In genomic region chr4:139220978-139221377, GRCm38 (mm10) we compare ENCODE assay signal across 12 mouse cellular contexts. TPM values are rescaled to one million over a fixed set of nuclear protein-coding genes. Genes with fewer than 3 reads are reported as not detected.
A peak's percentile ranks its signal among the peaks of the same experiment; 100 is the strongest.
DNase-seq lines count a peak whose midpoint lies in the region; ATAC-seq and TF ChIP-seq lines count a peak whose summit lies in the region.
"Had no signal": no experiment of that assay in that cellular context is flagged by ENCODE, and none has a peak within 500 bp of the region (broad histone marks: within the 10 kb centered on the region; RNA-seq: fewer than 3 reads in every experiment).

No protein-coding gene starts in this region.

- WGBS in midbrain, embryonic 14.5 days: 99% methylated on average over 4 of the region's 4 CpGs
- WGBS in midbrain, embryonic 15.5 days: 97% methylated on average over 4 of the region's 4 CpGs

- DNase-seq in gastrocnemius, adult 2 months: peak; percentile 63
- no peak for DNase-seq in gastrocnemius, postnatal 14 days
- peak; percentile 26 for DNase-seq in midbrain, embryonic 14.5 days
- peak; percentile 53 for DNase-seq in adrenal gland, postnatal 25 days
- peak; percentile 43 to 58 for DNase-seq in natural killer cell, adult 2 months (ENCODE audit: low spot score in 2 of 2)
- no peak for DNase-seq in cerebellum, adult 11-12 months
- no peak for DNase-seq in embryo, embryonic 11 days
- DNase-seq: cerebellum, adult 8-10 months had no signal

- peak overlapping the region; percentile 88 for H3K27ac ChIP-seq in gastrocnemius, adult 2 months
- no peak overlapping the region for H3K27ac ChIP-seq in midbrain, embryonic 14.5 days (replicated peaks; ENCODE audit: low read depth, low read length)
- no peak overlapping the region for H3K27ac ChIP-seq in midbrain, embryonic 15.5 days
- H3K27ac ChIP-seq: forebrain, embryonic 15.5 days; midbrain, embryonic 12.5 days had no signal

- intact Hi-C loops in gastrocnemius, adult 2 months (cut with DNase I): no loop called here
- intact Hi-C loops in gastrocnemius, postnatal 14 days (cut with DNase I; ENCODE audit: low total_unique reads): no loop called here

- H3K9me3 ChIP-seq in midbrain, embryonic 14.5 days (ENCODE audit: control insufficient read depth, low read length): no peaks in the 10 kb centered on the region
- no peaks in the 10 kb centered on the region for H3K9me3 ChIP-seq in midbrain, embryonic 15.5 days
- H3K9me3 ChIP-seq: forebrain, embryonic 15.5 days; G1E; midbrain, embryonic 12.5 days had no signal

- no peak overlapping the region for H3K4me2 ChIP-seq in midbrain, embryonic 14.5 days (ENCODE audit: low read length)
- no peak overlapping the region for H3K4me2 ChIP-seq in midbrain, embryonic 15.5 days
- H3K4me2 ChIP-seq: forebrain, embryonic 15.5 days; midbrain, embryonic 12.5 days had no signal

- no peak for ATAC-seq in midbrain, embryonic 14.5 days (ENCODE audit: low FRiP score, low TSS enrichment)
- ATAC-seq in midbrain, embryonic 15.5 days (replicated peaks): no peak
- ATAC-seq: forebrain, embryonic 15.5 days had no signal

- H3K9ac ChIP-seq in midbrain, embryonic 14.5 days (replicated peaks; ENCODE audit: low read length): no peak overlapping the region
- no peak overlapping the region for H3K9ac ChIP-seq in midbrain, embryonic 15.5 days
- H3K9ac ChIP-seq: forebrain, embryonic 15.5 days; midbrain, embryonic 12.5 days had no signal

- H3K4me1 ChIP-seq in midbrain, embryonic 14.5 days (ENCODE audit: control insufficient read depth, insufficient read depth, low read length): no peaks in the 10 kb centered on the region
- no peaks in the 10 kb centered on the region for H3K4me1 ChIP-seq in midbrain, embryonic 15.5 days
- H3K4me1 ChIP-seq: forebrain, embryonic 15.5 days had no signal

- TF ChIP-seq CTCF in gastrocnemius, adult 2 months (IDR thresholded peaks at IDR 0.05): peak; percentile 70

- no peaks in the 10 kb centered on the region for H3K27me3 ChIP-seq in midbrain, embryonic 14.5 days (ENCODE audit: control insufficient read depth, insufficient read depth, low read length)
- no peaks in the 10 kb centered on the region for H3K27me3 ChIP-seq in midbrain, embryonic 15.5 days (replicated peaks)
- H3K27me3 ChIP-seq: forebrain, embryonic 15.5 days; midbrain, embryonic 12.5 days had no signal

- H3K4me3 ChIP-seq in gastrocnemius, adult 2 months: no peak overlapping the region
- H3K4me3 ChIP-seq in midbrain, embryonic 14.5 days (replicated peaks; ENCODE audit: low read depth, low read length): no peak overlapping the region
- no peak overlapping the region for H3K4me3 ChIP-seq in midbrain, embryonic 15.5 days
- H3K4me3 ChIP-seq: forebrain, embryonic 15.5 days; midbrain, embryonic 12.5 days had no signal

- peaks cover 8% of the 10 kb centered on the region; the same call in 1 of the 2 replicates for H3K36me3 ChIP-seq in midbrain, embryonic 14.5 days (ENCODE audit: control insufficient read depth, insufficient read depth, low read length)
- no peaks in the 10 kb centered on the region for H3K36me3 ChIP-seq in midbrain, embryonic 15.5 days (replicated peaks)
- H3K36me3 ChIP-seq: forebrain, embryonic 15.5 days had no signal

RNA-seq across cellular contexts. Expression of gene Capzb, which starts 28.3 kb away (rescaled TPM):
- total RNA-seq in gastrocnemius, adult 2 months (2021): 100 to 1,000 TPM; 444 to 499 TPM
- 100 to 1,000 TPM; 590 to 617 TPM for total RNA-seq in gastrocnemius, postnatal 14 days (2021)
- polyA plus RNA-seq in midbrain, embryonic 14.5 days (2014; fragmentation: Nextera tagmentation; extraction: Ambion mirVana): 250 and 281 TPM in 2 replicates
- polyA plus RNA-seq in midbrain, embryonic 15.5 days (2015; fragmentation: Nextera tagmentation; extraction: Ambion mirVana): 330 and 331 TPM in 2 replicates
- total RNA-seq in adrenal gland, postnatal 25 days (2021): 304 and 325 TPM in 2 replicates

Comparison
In these comparisons a context has a peak if more than half of its experiments do, and no peak if none do; other contexts are left out.
1. DNase-seq: peak in gastrocnemius, adult 2 months (single experiment), midbrain, embryonic 14.5 days (single experiment), adrenal gland, postnatal 25 days (single experiment) and natural killer cell, adult 2 months (2 of 2); none in gastrocnemius, postnatal 14 days (single experiment), cerebellum, adult 11-12 months (single experiment) and embryo, embryonic 11 days (single experiment).